Mouse (Mus musculus) forebrain, postnatal 0 days (tissue): Measurements from ENCODE around the gene Pcnx4. TPM values are rescaled to one million over a fixed set of nuclear protein-coding genes. Genes with fewer than 3 reads are reported as not detected.
"Not testable (repeated sequence)": the region's sequence is repeated elsewhere in the genome, so short reads cannot be mapped to it uniquely, and the experiment has no call there.

Experiments
- ATAC-seq: fragments of 200-750 bp; cut with Nextera tagmentation; 2 replicates; pipeline ENCODE4 v1.8.0; 2017; ENCODE audit warnings: mild to moderate bottlenecking, moderate library complexity
- DNase-seq: peaks from one replicate; pipeline ENCODE4 v3.0.0-alpha.2; 2015
- H3K27ac ChIP-seq: fragments of 300-500 bp; sonication (generic); 2 replicates; pipeline ENCODE4 v1.5.1; 2014; ENCODE audit warnings: low read depth, mild to moderate bottlenecking, antibody characterized with exemption, low read length, moderate library complexity, mixed read lengths
- H3K27me3 ChIP-seq: fragments of 300-500 bp; sonication (generic); 2 replicates; pipeline ENCODE4 v1.6.1; 2014; ENCODE audit warnings: mild to moderate bottlenecking, low read length, mixed read lengths; ENCODE audit not compliant: insufficient read depth
- H3K36me3 ChIP-seq: fragments of 300-500 bp; sonication (generic); 2 replicates; pipeline ENCODE4 v1.6.1; 2014; ENCODE audit warnings: mild to moderate bottlenecking, moderate library complexity; ENCODE audit not compliant: insufficient read depth
- H3K4me1 ChIP-seq: fragments of 300-500 bp; sonication (generic); 2 replicates; pipeline ENCODE4 v1.6.1; 2014; ENCODE audit warnings: antibody characterized with exemption; ENCODE audit not compliant: insufficient read depth
- H3K4me2 ChIP-seq: fragments of 300-500 bp; sonication (generic); 2 replicates; pipeline ENCODE4 v1.6.1; 2014; ENCODE audit warnings: low read depth, mild to moderate bottlenecking, moderate library complexity
- H3K4me3 ChIP-seq: fragments of 300-500 bp; sonication (generic); 2 replicates; pipeline ENCODE4 v1.5.1; 2014; ENCODE audit warnings: low read depth, low read length, mixed read lengths
- H3K9ac ChIP-seq: fragments of 300-500 bp; sonication (generic); 2 replicates; pipeline ENCODE4 v1.6.1; 2014; ENCODE audit warnings: mild to moderate bottlenecking
- H3K9me3 ChIP-seq: fragments of 300-500 bp; sonication (generic); 2 replicates; pipeline ENCODE4 v1.6.1; 2016; ENCODE audit warnings: low read length
- CTCF ChIP-seq: sonication (generic); IDR thresholded peaks from 2 replicates; pipeline ENCODE4 v1.5.1; 2016; ENCODE audit warnings: antibody characterized with exemption, control low read depth, low read depth
- WGBS: fragments of 180-500 bp; shearing (Covaris S2); extraction: QIAGEN DNeasy Blood & Tissue Kit; methylation state at CpG from one replicate; pipeline ENCODE4 v1.1.7; 2014; 5-methylcytosine and 5-hydroxymethylcytosine counted together
- polyA plus RNA-seq: library from polyadenylated mRNA; unstranded; fragments of >200 nt; fragmentation: Nextera tagmentation; extraction: Ambion mirVana; gene quantifications from 2 replicates; pipeline ENCODE4 v1.2.1, GENCODE M21; 2015
- total RNA-seq: library from RNA; depleted of rRNA; stranded (reverse); fragments of >200 nt; gene quantifications from 2 replicates; pipeline ENCODE4 v1.2.3, GENCODE M21; 2014; rRNA removed

Pcnx4 gene
- total and polyA plus RNA-seq, 2 experiments from 2014 or later, result 21.4 to 24.4 TPM

DNA sequence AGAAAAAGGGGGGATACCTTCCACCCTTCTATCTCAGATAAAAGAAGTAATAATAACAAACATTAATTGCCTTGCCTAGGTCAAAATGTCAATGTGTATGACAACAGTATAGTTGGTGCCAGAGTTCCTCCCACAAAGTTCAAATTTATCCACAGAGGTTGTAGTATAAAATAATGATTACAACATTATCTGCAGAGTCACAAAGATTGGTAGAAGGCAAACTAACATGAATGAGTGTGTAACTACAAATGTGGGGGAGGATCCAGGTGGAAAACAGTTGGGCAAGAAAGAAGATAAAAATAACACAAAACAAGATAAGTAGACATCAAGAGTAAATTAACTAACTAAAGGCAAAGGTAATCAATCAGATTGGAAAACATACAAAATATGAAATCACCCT, 56.8 kb downstream of the Pcnx4 start:
- Histone ChIP-seq H3K9ac (no peak overlapping the region), H3K27me3 (no peaks in the 10 kb centered on the region), H3K9me3 (no peaks in the 10 kb centered on the region), H3K4me3 (no peak overlapping the region), H3K4me1 (no peaks in the 10 kb centered on the region), H3K36me3 (no peaks in the 10 kb centered on the region), H3K27ac (no peak overlapping the region), H3K4me2 (no peak overlapping the region)
- ATAC-seq (no peak), DNase-seq (no peak)
- TF ChIP-seq CTCF, result no peak

DNA sequence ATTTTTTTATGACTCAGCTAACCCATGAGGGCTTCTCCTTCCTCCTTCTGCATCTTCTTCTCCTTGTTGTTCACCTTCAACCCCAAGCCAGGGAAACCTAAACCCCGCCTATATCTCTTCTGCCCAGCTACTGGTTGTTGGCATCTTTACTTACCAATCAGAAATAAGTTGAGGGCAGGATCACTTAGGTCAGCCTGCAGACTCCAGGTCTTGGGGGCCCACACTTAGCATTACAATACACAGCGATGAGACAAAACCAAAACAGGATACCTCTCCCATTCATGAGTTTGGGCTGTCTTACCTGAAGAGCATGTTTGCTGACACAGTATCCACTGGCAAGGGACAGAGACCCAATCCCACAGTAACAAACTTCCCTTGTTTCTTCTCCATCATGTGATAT, 57.8 kb downstream of the Pcnx4 start:
- Histone ChIP-seq H3K4me3 (no peak overlapping the region), H3K4me1 (no peaks in the 10 kb centered on the region), H3K4me2 (no peak overlapping the region), H3K9ac (no peak overlapping the region), H3K9me3 (no peaks in the 10 kb centered on the region), H3K27me3 (no peaks in the 10 kb centered on the region), H3K27ac (no peak overlapping the region), H3K36me3 (no peaks in the 10 kb centered on the region)
- no peak for DNase-seq
- no peak for TF ChIP-seq CTCF
- ATAC-seq, result no peak
- WGBS, result 80% methylated on average over 2 of the region's 2 CpGs

DNA sequence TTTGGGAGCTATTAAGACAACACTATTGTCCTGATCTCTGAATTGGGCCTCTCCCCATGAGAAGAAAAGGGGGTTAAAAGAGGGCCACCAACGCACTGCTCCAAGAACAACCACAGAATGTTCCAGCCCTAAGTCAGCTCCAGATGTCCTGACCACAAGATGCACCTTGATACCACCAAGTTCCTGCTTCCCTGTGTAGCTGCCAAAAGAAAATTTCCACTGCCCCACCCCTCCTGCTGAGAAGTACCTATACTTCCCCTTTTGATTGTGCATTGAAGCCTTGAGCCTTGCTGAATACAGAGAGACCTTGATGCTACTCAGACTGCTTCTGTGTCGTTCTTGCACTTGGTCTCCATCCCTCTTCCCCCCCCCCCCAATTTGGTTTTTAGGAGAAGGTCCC, 62.5 kb downstream of the Pcnx4 start:
- not testable (repeated sequence) for H3K4me3 ChIP-seq, H3K4me1 ChIP-seq, H3K9ac ChIP-seq, H3K4me2 ChIP-seq, H3K27ac ChIP-seq, DNase-seq, H3K9me3 ChIP-seq, ATAC-seq, H3K27me3 ChIP-seq, H3K36me3 ChIP-seq
- WGBS, result 91% methylated on average over 2 of the region's 2 CpGs

DNA sequence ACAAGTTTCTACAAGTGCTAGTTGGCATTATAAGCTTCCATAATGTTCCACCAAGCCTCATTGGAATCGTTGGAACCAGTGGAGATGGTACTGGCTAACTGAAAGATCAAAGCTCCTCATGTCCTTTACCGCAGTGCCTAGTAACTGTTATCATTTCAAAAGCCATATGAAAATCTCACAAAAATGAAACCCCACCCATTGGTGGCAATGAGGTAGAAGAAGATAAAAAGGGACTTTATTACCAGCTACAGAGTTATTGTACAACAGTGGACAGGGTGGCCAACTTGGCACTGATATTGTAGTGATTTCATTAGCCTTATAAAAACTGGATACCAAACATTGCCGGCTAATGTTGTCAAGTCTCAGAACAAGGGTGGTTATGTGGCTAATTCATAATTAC, 75.9 kb downstream of the Pcnx4 start:
- no peak overlapping the region for H3K4me3 ChIP-seq
- no peaks in the 10 kb centered on the region for H3K4me1 ChIP-seq
- no peak overlapping the region for H3K4me2 ChIP-seq
- H3K9ac ChIP-seq, result no peak overlapping the region
- DNase-seq, result no peak
- 86% methylated on average over 3 of the region's 3 CpGs for WGBS
- no peak for TF ChIP-seq CTCF
- no peaks in the 10 kb centered on the region for H3K36me3 ChIP-seq
- H3K9me3 ChIP-seq, result no peaks in the 10 kb centered on the region
- H3K27me3 ChIP-seq, result no peaks in the 10 kb centered on the region
- no peak for ATAC-seq
- H3K27ac ChIP-seq, result no peak overlapping the region

DNA sequence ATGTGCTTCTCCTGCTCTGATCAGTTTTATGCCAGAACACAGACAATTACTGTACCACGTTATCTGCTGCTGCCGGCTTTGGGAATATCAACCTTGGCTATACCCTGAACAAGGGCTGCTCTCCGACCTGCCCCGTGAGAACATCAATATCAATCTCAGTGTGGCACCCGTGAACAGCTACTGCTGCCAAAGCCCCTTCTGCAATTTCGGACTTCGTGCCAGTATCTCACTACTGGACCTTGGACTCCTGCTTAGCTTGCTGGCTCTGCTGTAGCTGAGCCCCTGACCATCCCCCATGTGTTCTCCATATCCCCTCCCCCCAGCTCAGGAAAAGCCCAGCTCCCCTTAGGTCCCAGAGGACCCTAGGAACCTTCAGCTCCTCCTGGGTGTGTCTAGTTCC, 84.7 kb downstream of the Pcnx4 start:
- 91% methylated on average over 7 of the region's 7 CpGs for WGBS
- Histone ChIP-seq H3K4me3 (no peak overlapping the region), H3K27me3 (no peaks in the 10 kb centered on the region), H3K9ac (no peak overlapping the region), H3K4me1 (no peaks in the 10 kb centered on the region), H3K27ac (no peak overlapping the region), H3K4me2 (no peak overlapping the region), H3K36me3 (no peaks in the 10 kb centered on the region), H3K9me3 (no peaks in the 10 kb centered on the region)
- no peak for TF ChIP-seq CTCF
- ATAC-seq (no peak), DNase-seq (no peak)

DNA sequence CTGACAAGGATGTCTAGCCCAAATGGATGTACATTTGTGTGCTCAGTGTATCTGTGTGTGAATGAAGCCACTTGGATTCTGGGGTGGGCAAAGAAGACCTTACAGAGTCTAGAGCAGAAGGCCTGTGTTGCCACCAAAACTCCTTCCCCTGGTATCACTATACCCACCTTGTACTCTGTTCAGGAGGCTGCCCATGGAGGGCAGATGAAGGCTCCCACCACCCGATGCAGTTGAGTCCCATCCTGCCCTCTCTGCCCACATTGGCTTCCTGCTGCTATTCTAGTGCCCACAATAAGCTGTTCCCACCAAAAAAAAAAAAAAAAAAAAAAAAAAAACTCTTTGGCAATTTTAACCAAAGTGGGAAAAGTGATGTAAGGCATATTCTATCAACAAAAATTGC, 85.3 kb downstream of the Pcnx4 start:
- no peaks in the 10 kb centered on the region for H3K36me3 ChIP-seq
- no peak overlapping the region for H3K27ac ChIP-seq
- TF ChIP-seq CTCF, result no peak
- H3K27me3 ChIP-seq, result no peaks in the 10 kb centered on the region
- no peak overlapping the region for H3K9ac ChIP-seq
- H3K4me3 ChIP-seq, result no peak overlapping the region
- H3K4me2 ChIP-seq, result no peak overlapping the region
- WGBS, result 76% methylated on average over 1 of the region's 1 CpGs
- H3K9me3 ChIP-seq, result no peaks in the 10 kb centered on the region
- ATAC-seq, result no peak
- no peaks in the 10 kb centered on the region for H3K4me1 ChIP-seq
- no peak for DNase-seq

DNA sequence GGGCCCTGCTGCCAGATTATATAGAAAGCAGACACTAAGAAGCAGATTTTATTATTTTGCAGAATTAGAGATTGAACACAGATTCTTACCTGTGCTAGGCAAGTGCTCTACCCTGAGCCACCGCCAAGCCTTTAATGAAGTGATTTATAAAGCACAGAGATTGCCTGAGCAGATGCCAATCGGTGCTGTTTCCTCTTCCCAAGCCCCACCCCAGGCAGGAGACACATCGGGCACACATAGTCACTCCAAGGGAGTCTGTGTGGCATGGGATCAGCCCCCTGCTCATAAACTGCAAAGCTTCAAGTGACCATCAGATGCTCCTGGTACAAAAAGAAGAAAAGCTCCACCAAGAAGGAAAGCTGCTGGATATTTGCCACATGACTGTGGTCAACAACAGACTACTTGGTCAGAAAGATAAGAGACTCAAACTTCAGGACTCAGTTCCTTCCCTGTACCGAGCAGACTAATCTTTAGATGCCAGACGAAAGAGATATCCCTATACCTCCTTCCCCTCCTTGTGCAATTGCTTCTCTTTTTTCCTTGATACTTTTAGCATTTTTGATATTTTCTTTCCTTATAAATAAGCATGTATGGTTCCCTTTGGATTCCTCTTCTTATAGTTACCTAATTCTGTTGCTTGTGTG, 86.8 kb downstream of the Pcnx4 start:
- Histone ChIP-seq H3K9me3 (no peaks in the 10 kb centered on the region), H3K27ac (no peak overlapping the region), H3K4me1 (no peaks in the 10 kb centered on the region), H3K4me3 (no peak overlapping the region), H3K27me3 (no peaks in the 10 kb centered on the region), H3K4me2 (no peak overlapping the region), H3K36me3 (no peaks in the 10 kb centered on the region), H3K9ac (no peak overlapping the region)
- DNase-seq (no peak), ATAC-seq (no peak)
- WGBS, result 88% methylated on average over 5 of the region's 5 CpGs
- TF ChIP-seq CTCF, result no peak

DNA sequence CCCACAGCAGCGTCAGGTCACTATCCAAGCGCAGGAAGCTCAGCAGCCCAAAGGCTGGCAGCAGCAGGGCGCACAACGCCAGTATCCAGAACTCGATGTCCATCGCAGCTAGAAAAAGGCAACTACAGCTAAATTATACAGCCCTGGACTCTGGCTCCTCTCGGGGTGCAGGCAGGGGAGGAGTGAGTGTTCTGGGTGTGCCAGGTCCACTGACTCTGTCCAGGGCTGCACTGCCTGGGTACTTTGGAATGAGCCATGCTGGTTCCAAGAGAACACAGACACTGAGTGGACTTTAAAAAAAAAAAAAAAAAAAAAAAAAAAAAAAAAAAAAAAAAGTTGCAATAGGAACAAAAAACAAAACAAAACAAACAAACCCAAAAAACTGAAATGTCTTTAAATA, 92.6 kb downstream of the Pcnx4 start:
- 91% methylated on average over 7 of the region's 7 CpGs for WGBS
- no peak overlapping the region for H3K4me3 ChIP-seq
- TF ChIP-seq CTCF, result no peak
- H3K36me3 ChIP-seq, result no peaks in the 10 kb centered on the region
- H3K9ac ChIP-seq, result no peak overlapping the region
- H3K9me3 ChIP-seq, result no peaks in the 10 kb centered on the region
- no peak overlapping the region for H3K4me2 ChIP-seq
- ATAC-seq (no peak), DNase-seq (no peak)
- no peaks in the 10 kb centered on the region for H3K27me3 ChIP-seq
- H3K27ac ChIP-seq, result no peak overlapping the region
- H3K4me1 ChIP-seq, result no peaks in the 10 kb centered on the region

Other genes starting within 250 kb of the Pcnx4 start
- 1,286 and 1,411 TPM in 2 replicates for gene Rtn1, start 127.3 kb upstream of the Pcnx4 start, total RNA-seq
- 2,997 and 3,605 TPM in 2 replicates for gene Rtn1, start 127.3 kb upstream of the Pcnx4 start, polyA plus RNA-seq
- gene Lrrc9, start 94.5 kb upstream of the Pcnx4 start, total RNA-seq, result 5.8 and 6.9 TPM in 2 replicates
- gene Lrrc9, start 94.5 kb upstream of the Pcnx4 start, polyA plus RNA-seq, result 2.4 and 2.5 TPM in 2 replicates
- not detected in 2 replicates for gene Gm4756, start 113.3 kb downstream of the Pcnx4 start, total RNA-seq
- gene Gm4756, start 113.3 kb downstream of the Pcnx4 start, polyA plus RNA-seq, result not detected in 2 replicates
- gene Dhrs7, start 128.5 kb downstream of the Pcnx4 start, total RNA-seq, result 13.5 and 14.0 TPM in 2 replicates
- gene Dhrs7, start 128.5 kb downstream of the Pcnx4 start, polyA plus RNA-seq, result 20.4 and 23.8 TPM in 2 replicates
- 192 and 194 TPM in 2 replicates for gene Ppm1a, start 221.1 kb downstream of the Pcnx4 start, total RNA-seq
- 61.7 and 69.9 TPM in 2 replicates for gene Ppm1a, start 221.1 kb downstream of the Pcnx4 start, polyA plus RNA-seq